9 mouse cellular contexts compared by ENCODE assay signal in genomic region chr9:110681817-110682216, GRCm38 (mm10). TPM values are rescaled to one million over a fixed set of nuclear protein-coding genes. Genes with fewer than 3 reads are reported as not detected.
DNase-seq lines count a peak whose midpoint lies in the region; TF ChIP-seq lines count a peak whose summit lies in the region.
"Had no signal": no experiment of that assay in that cellular context is flagged by ENCODE, and none has a peak within 500 bp of the region (broad histone marks: within the 10 kb centered on the region; RNA-seq: fewer than 3 reads in every experiment).

No protein-coding gene starts in this region.

- H3K4me3 ChIP-seq in left cerebral cortex, adult 2 months: no peak overlapping the region
- H3K4me3 ChIP-seq in layer of hippocampus, adult 2 months: no peak overlapping the region
- H3K4me3 ChIP-seq: limb, embryonic 15.5 days had no signal

- DNase-seq in adrenal gland, adult 8-10 months: peak; percentile 52
- DNase-seq in adrenal gland, adult 18-20 months (ENCODE audit: low spot score in 2 of 2): no peak
- DNase-seq in left cerebral cortex, adult 2 months (ENCODE audit: extremely low spot score in 1 of 2, low spot score in 2 of 2): no peak
- DNase-seq in left cerebral cortex, adult 11 months (ENCODE audit: low spot score): no peak
- DNase-seq in layer of hippocampus, adult 2 months (ENCODE audit: low spot score in 2 of 2): no peak
- peak; percentile 56 for DNase-seq in retina, embryonic 14.5 days (ENCODE audit: low spot score)
- no peak for DNase-seq in spleen, postnatal 36 days (ENCODE audit: low spot score in 2 of 2)
- DNase-seq in thymus, postnatal 25 days: no peak

- intact Hi-C loops in left cerebral cortex, adult 2 months (cut with DNase I): no loop called here

- no peak for TF ChIP-seq CTCF in left cerebral cortex, adult 2 months (IDR thresholded peaks at IDR 0.05)
- TF ChIP-seq CTCF in layer of hippocampus, adult 2 months (conservative IDR thresholded peaks at IDR 0.05): no peak

- H3K27ac ChIP-seq in left cerebral cortex, adult 2 months: peak overlapping the region; percentile 67
- peak overlapping the region; percentile 86 for H3K27ac ChIP-seq in layer of hippocampus, adult 2 months
- H3K27ac ChIP-seq: limb, embryonic 15.5 days had no signal

RNA-seq across cellular contexts. Expression of gene Ccdc12, which starts 25.5 kb away (rescaled TPM):
- 10 to 100 TPM; 62.7 to 77.9 (median 68.5) TPM for total RNA-seq in adrenal gland, adult 8-10 months (2022)
- 10 to 100 TPM; 49.6 to 52.2 TPM for total RNA-seq in adrenal gland, adult 18-20 months (2021)
- total RNA-seq in left cerebral cortex, adult 2 months (2021): 10 to 100 TPM; 56.2 to 56.9 TPM
- total RNA-seq in layer of hippocampus, adult 2 months (2021): 10 to 100 TPM; 50.2 to 66.0 TPM

RNA-seq across cellular contexts. Expression of gene Nbeal2, which starts 27.9 kb away (rescaled TPM):
- 10 to 100 TPM in 2 of 4 experiments, 1 to 10 TPM in 2; 7.7 to 18.1 (median 13.1) TPM for total RNA-seq in adrenal gland, adult 8-10 months (2022)
- total RNA-seq in adrenal gland, adult 18-20 months (2021): 1 to 10 TPM; 8.5 to 9.8 TPM
- total RNA-seq in left cerebral cortex, adult 2 months (2021): 10 to 100 TPM; 12.6 to 14.4 TPM
- total RNA-seq in layer of hippocampus, adult 2 months (2021): 10 to 100 TPM; 17.7 to 18.0 TPM

RNA-seq across cellular contexts. Expression of gene Nradd, which starts 57.6 kb away (rescaled TPM):
- 10 to 100 TPM; 15.5 to 19.1 (median 16.3) TPM for total RNA-seq in adrenal gland, adult 8-10 months (2022)
- total RNA-seq in adrenal gland, adult 18-20 months (2021): 10 to 100 TPM; 11.0 to 14.0 TPM
- total RNA-seq in left cerebral cortex, adult 2 months (2021): 1 to 10 TPM; 2.7 to 3.6 TPM
- total RNA-seq in layer of hippocampus, adult 2 months (2021): 1 to 10 TPM; 1.9 to 3.4 TPM

RNA-seq across cellular contexts. Expression of gene Myl3, which starts 59.8 kb away (rescaled TPM):
- total RNA-seq in adrenal gland, adult 8-10 months (2022): under 1 TPM in 2 of 4 experiments, not detected in 2; 0.26 to 0.40 TPM
- total RNA-seq in adrenal gland, adult 18-20 months (2021): 1 to 10 TPM in 1 of 2 experiments, under 1 TPM in 1; 0.93 to 4.1 TPM
- not detected for total RNA-seq in left cerebral cortex, adult 2 months (2021)
- not detected for total RNA-seq in layer of hippocampus, adult 2 months (2021)

Comparison
In these comparisons a context has a peak if more than half of its experiments do, and no peak if none do; other contexts are left out.
1. DNase-seq: peak in adrenal gland, adult 8-10 months (single experiment) and retina, embryonic 14.5 days (single experiment); none in adrenal gland, adult 18-20 months (0 of 2), left cerebral cortex, adult 2 months (0 of 2), left cerebral cortex, adult 11 months (single experiment), layer of hippocampus, adult 2 months (0 of 2), spleen, postnatal 36 days (0 of 2) and thymus, postnatal 25 days (single experiment).